Mouse (Mus musculus): ENCODE measurements around the gene Gm45234. TPM values are rescaled to one million over a fixed set of nuclear protein-coding genes. Genes with fewer than 3 reads are reported as not detected.

The Gm45234 gene
- 0.16 to 2.3 TPM in 2 of 4 replicates, not detected in the others for total RNA-seq (2023; ENCODE audit: inconsistent age)

DNA sequence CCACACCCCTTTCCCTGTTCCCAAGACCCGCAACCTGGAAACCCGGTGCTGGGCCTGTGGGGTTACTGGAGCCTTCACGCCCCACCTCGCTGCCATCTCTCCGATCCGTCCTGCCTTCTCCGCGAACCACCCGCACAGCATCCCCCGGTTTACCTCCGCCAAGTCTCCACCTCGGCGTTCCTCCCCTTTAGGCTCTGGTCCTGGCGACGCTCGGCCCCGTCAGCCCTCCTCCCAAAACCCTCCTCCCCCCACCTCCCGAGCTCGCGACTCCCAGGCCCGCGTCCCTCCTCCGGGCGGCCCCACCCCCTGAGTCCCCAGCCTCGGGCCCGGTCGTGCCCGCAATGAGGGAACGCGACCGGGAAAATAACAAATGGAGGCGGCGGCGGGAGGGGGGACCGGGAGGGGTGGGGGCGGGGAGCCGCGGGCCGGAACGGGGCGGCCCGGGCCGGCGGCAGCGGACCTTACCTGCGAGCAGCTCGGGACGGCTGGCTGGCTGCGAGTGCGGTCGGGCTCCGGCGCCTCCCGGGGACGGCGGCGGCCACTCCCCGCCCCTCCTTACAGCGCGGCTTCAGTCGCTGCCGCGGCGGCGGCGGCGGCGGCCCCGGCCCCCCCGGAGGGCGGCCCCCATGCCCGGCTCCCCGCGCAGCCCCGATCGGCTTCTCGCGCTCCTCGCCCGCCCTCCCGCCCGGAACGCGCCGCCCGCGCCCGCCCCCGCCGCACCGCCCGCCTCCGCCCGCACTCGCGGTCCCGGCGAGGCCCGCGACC, at the start of gene Gm45234, which contains the start of gene Atn1:
TSS of gene Gm45234 (minus strand) at position 191 of the 765 bp plus-strand sequence.
TSS of gene Atn1 (minus strand) at position 694 of the 765 bp plus-strand sequence.

DNA sequence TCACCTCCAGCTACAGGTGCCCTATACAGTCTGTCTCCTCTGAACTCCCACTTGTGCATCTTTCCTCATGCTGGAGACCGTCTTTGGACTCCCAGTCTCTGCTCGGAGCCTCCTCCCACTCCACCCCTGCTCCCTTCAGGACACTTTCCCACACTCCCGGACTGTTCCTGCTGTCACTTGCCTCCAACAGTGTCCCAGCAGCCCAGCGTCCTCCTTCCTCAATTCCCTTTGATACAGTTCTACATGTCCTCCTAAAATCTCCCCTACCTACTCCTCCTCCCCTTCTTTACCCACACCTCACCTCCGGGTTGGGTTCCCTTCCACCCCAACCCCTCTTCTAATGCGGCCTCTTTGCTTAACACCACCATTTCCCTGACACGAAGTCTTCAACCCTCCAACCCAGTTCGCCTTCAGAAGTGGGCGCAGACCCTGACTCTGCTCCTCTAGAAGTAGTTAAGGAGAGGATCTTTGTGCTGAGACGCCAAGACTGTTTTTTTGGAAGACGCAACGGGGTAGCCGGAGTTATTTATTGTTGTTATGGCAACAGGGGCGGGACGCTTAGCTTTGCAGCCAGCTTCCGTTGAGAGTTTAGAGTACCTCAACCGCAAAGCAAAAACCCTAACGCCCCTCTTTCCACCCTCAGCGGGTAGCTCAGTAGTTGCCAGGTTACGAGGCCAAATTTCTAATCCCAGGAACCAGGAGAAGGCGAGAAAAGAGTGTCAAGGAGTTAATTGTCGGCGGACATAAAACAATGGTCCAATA, 23.6 kb upstream of the Gm45234 start, which contains the start of gene Lrrc23:
TSS of gene Lrrc23 (minus strand) at position 506 of the 762 bp plus-strand sequence.

DNA sequence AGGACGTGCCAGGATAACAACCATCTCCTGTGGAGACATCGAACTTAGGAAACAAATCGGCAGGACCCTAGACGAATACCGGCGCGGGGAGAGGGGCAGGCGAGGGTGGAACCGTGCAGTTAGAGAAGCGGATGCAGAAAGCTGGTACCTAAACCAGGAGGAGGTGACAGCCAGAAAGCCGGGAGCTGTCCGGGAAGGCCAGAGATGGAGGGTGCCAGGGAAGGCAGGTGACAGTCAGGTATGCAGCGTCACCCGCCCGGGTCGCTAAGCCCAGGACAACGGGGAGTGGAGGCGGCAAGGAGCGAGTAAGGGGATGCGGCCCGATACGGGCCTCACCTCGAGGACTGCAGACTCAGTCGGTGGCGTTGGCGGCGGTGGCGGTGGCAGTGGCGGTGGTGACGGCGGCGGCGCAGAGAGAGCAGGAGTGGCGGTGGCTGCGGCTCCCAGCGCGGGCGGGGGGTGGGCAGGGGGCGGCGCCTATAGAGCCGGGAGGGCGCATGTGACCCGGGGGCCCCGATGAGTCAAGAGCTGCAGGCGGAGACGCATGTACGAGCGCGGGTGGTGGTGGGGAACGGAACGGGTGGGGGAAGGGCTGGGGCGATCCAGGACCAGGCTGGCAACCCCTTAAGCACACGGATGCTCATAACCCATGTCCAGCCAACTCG, 13.4 kb upstream of the Gm45234 start, which contains the start of gene Eno2:
TSS of gene Eno2 (minus strand) at position 573 of the 665 bp plus-strand sequence.

DNA sequence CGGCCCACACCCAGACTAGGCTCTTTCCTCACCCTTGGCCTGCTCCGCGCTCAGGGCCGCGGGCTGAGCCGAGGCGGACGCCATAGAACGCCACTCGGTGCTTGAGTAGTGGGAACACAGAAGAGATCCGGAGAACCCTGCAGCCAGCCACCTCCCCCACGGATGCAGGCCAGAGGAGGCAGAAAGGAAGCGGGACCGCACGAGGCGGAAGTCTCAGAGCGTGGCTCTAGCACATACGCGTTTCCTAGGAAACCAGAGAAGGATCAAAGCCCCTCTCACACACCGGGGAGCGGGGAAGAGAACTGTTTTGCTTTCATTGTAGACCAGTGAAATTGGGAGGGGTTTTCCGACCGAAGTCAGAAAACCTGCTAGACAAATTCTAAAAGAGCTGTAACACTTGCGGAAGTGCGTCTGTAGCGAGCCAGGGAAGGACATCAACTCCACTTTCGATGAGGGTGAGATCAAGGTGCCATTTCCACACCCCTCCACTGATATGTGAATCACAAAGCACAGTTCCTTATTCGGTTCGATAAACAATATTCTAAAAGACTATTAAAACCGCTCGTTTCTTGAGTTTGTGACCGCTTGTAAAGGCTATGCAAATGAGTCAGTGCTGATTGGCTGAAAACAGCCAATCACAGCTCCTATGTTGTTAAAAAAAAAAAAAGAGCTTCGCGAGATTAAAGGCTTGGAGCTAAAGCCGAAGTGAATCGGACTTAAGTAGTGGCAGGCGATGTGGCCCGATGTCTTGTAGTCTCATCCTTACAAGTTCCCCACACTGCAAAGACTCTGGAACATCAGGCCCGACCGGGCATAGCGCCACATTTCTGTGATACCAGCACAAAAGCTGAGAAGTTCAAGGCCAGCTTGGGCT, 14.7 kb downstream of the Gm45234 start, which contains the start of gene Grcc10:
TSS of gene Grcc10 (minus strand) at position 487 of the 874 bp plus-strand sequence.

DNA sequence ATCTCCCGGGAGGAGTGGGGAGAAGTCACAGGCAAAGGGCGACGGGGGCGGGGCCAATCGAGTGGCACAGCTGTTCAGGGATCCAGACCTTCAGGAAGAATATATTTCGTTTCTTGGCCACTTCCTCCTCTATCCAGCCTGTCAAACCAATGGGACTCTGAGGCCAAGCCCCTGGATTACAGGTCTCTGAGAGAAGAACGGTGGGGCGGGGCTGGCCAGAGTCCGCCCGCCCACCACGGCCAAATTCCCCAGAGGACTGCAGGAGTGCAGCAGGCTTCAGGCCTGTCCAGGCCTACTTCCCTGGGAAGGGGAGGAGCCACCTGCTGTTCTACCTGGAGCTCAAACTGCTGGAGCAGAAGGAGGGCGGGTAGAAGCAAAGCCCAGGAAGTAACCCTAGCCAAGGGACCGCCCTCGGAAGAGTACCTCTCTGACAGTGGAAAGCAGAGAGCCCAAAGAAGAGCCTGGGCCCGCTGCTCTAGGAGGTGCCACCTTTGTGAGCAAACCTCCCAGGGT, 17.3 kb downstream of the Gm45234 start, which contains the start of gene Ptpn6:
TSS of gene Ptpn6 (minus strand) at position 204 of the 513 bp plus-strand sequence.

DNA sequence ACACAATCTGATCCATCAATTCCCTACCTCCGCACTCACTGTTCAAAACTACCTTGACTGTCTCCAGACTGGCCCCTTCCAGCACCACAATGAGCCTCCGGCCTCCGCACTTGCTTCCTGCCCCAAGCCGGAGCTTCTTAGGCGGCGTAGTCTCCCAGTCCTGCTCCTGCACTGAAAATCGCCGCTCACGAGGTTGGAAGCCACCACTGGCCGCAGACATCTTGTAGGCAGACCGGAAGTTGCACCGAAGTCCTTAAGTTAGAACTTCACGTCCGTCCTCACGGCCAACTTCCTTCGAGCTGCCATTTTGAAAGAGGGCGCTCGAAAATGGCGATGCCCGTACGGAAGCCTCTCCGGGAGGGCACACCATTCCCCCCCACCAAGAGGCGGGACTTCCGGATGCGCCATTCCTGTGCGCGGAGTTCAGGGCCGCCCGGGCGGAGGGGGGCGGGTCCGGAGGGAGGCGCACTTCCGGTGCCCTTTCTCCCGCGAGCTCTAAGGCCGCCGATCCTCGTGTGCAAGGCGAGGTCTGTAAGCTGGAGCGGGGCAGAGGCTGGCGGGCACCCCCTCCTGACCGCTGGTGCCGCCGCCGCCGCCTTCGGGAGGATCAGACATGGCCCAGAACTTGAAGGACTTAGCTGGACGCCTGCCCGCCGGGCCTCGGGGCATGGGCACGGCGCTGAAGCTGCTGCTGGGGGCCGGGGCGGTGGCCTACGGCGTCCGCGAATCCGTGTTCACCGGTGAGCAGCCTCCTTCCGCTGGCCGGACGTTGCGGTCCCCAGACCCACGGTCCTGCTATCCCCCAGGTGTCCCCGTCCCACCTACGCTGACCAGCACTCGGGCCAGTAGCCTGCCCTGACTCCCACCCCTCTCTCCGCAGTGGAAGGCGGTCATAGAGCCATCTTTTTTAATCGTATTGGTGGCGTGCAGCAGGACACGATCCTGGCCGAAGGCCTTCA, 43.7 kb downstream of the Gm45234 start, which contains the start of the genes Emg1 and Phb2:
TSS of gene Emg1 (minus strand) at position 355 of the 959 bp plus-strand sequence.
TSS of gene Phb2 (plus strand) at position 513 of the 959 bp plus-strand sequence.

Other genes starting within 250 kb of the Gm45234 start
- 0.42 to 0.48 TPM (median 0.48 TPM) in 3 of 4 replicates, not detected in the other for gene C1ra, start 243.6 kb downstream of the Gm45234 start, total RNA-seq (2023; ENCODE audit: inconsistent age)
- gene C1s1, start 213.7 kb downstream of the Gm45234 start, total RNA-seq (2023; ENCODE audit: inconsistent age) = 0.27 to 0.77 TPM (median 0.45 TPM) in 3 of 4 replicates, not detected in the other
- not detected in 4 replicates for gene C1rb, start 185.7 kb downstream of the Gm45234 start, total RNA-seq (2023; ENCODE audit: inconsistent age)
- gene C1s2, start 119.9 kb downstream of the Gm45234 start, total RNA-seq (2023; ENCODE audit: inconsistent age) = not detected in 4 replicates
- 44.7 to 51.8 TPM (median 50.1 TPM) in 4 replicates for gene Lpcat3, start 93.0 kb downstream of the Gm45234 start, total RNA-seq (2023; ENCODE audit: inconsistent age)
- 116 to 132 TPM (median 125 TPM) in 4 replicates for gene Emg1, start 43.8 kb downstream of the Gm45234 start, total RNA-seq (2023; ENCODE audit: inconsistent age)
- 223 to 242 TPM (median 231 TPM) in 4 replicates for gene Phb2, start 43.7 kb downstream of the Gm45234 start, total RNA-seq (2023; ENCODE audit: inconsistent age)
- gene Ptpn6, start 17.3 kb downstream of the Gm45234 start, total RNA-seq (2023; ENCODE audit: inconsistent age) = 597 to 656 TPM (median 630 TPM) in 4 replicates
- 253 to 263 TPM (median 258 TPM) in 4 replicates for gene Grcc10, start 14.6 kb downstream of the Gm45234 start, total RNA-seq (2023; ENCODE audit: inconsistent age)
- 21.1 to 30.7 TPM (median 28.7 TPM) in 4 replicates for gene Atn1, start 503 bp upstream of the Gm45234 start, total RNA-seq (2023; ENCODE audit: inconsistent age)
- gene Eno2, start 13.7 kb upstream of the Gm45234 start, total RNA-seq (2023; ENCODE audit: inconsistent age) = 3.9 to 7.0 TPM (median 6.0 TPM) in 4 replicates
- gene Lrrc23, start 23.7 kb upstream of the Gm45234 start, total RNA-seq (2023; ENCODE audit: inconsistent age) = 3.5 to 4.3 TPM (median 3.9 TPM) in 4 replicates
- 4.3 to 8.0 TPM (median 5.3 TPM) in 4 replicates for gene Spsb2, start 52.6 kb upstream of the Gm45234 start, total RNA-seq (2023; ENCODE audit: inconsistent age)
- gene Tpi1, start 58.3 kb upstream of the Gm45234 start, total RNA-seq (2023; ENCODE audit: inconsistent age) = 53.5 to 62.9 TPM (median 57.4 TPM) in 4 replicates
- gene Usp5, start 73.5 kb upstream of the Gm45234 start, total RNA-seq (2023; ENCODE audit: inconsistent age) = 67.6 to 86.7 TPM (median 79.3 TPM) in 4 replicates
- gene Cdca3, start 73.5 kb upstream of the Gm45234 start, total RNA-seq (2023; ENCODE audit: inconsistent age) = 2.7 to 6.3 TPM (median 4.4 TPM) in 4 replicates
- gene Gnb3, start 84.3 kb upstream of the Gm45234 start, total RNA-seq (2023; ENCODE audit: inconsistent age) = 0.29 to 0.30 TPM in 2 of 4 replicates, not detected in the others
- gene P3h3, start 101.7 kb upstream of the Gm45234 start, total RNA-seq (2023; ENCODE audit: inconsistent age) = 0.19 to 0.51 TPM in 2 of 4 replicates, not detected in the others
- gene Gpr162, start 108.0 kb upstream of the Gm45234 start, total RNA-seq (2023; ENCODE audit: inconsistent age) = 0.51 to 0.99 TPM (median 0.79 TPM) in 4 replicates
- gene Cd4, start 132.2 kb upstream of the Gm45234 start, total RNA-seq (2023; ENCODE audit: inconsistent age) = 0.35 to 0.93 TPM (median 0.60 TPM) in 4 replicates
- 0.26 to 0.69 TPM (median 0.48 TPM) in 4 replicates for gene Lag3, start 155.7 kb upstream of the Gm45234 start, total RNA-seq (2023; ENCODE audit: inconsistent age)
- gene Ptms, start 164.1 kb upstream of the Gm45234 start, total RNA-seq (2023; ENCODE audit: inconsistent age) = 42.1 to 57.3 TPM (median 46.3 TPM) in 4 replicates
- gene Mlf2, start 175.4 kb upstream of the Gm45234 start, total RNA-seq (2023; ENCODE audit: inconsistent age) = 97.3 to 112 TPM (median 105 TPM) in 4 replicates
- gene Cops7a, start 209.5 kb upstream of the Gm45234 start, total RNA-seq (2023; ENCODE audit: inconsistent age) = 51.9 to 60.4 TPM (median 54.0 TPM) in 4 replicates
- gene Pianp, start 240.7 kb upstream of the Gm45234 start, total RNA-seq (2023; ENCODE audit: inconsistent age) = 0.22 to 0.58 TPM (median 0.24 TPM) in 3 of 4 replicates, not detected in the other

All from B cell, adult (primary cell).